Mouse (Mus musculus) testis, adult 2 months (tissue): Measurements from ENCODE around the gene Tmcc3. TPM values are rescaled to one million over a fixed set of nuclear protein-coding genes. Genes with fewer than 3 reads are reported as not detected.

ENCODE experiments used
- H3K27ac ChIP-seq: fragments of 200-500 bp; 2 replicates; pipeline ENCODE4 v1.5.1; 2012; ENCODE audit warnings: low read depth, low read length; ENCODE audit not compliant: control insufficient read depth, insufficient read depth
- H3K27me3 ChIP-seq: fragments of 200-500 bp; 2 replicates; pipeline ENCODE4 v1.6.1; 2012; ENCODE audit warnings: mild to moderate bottlenecking, low read length, moderate library complexity; ENCODE audit not compliant: control insufficient read depth, insufficient read depth
- H3K36me3 ChIP-seq: fragments of 200-500 bp; 2 replicates; pipeline ENCODE4 v1.6.1; 2012; ENCODE audit warnings: mild to moderate bottlenecking, low read length; ENCODE audit not compliant: control insufficient read depth, insufficient read depth
- H3K4me1 ChIP-seq: fragments of 200-500 bp; 2 replicates; pipeline ENCODE4 v1.6.1; 2012; ENCODE audit warnings: low read length; ENCODE audit not compliant: control insufficient read depth, insufficient read depth
- H3K4me3 ChIP-seq: fragments of 200-500 bp; 2 replicates; pipeline ENCODE4 v1.5.1; 2012; ENCODE audit warnings: low read depth, mild to moderate bottlenecking, low read length, moderate library complexity, mixed read lengths; ENCODE audit not compliant: control insufficient read depth
- CTCF ChIP-seq: fragments of 200-500 bp; IDR thresholded peaks from 2 replicates; pipeline ENCODE4 v1.5.1; 2012; ENCODE audit warnings: low read depth, mild to moderate bottlenecking, inconsistent platforms, low read length, moderate library complexity; ENCODE audit not compliant: control insufficient read depth, insufficient read depth, insufficient replicate concordance
- POLR2A ChIP-seq: fragments of 200-500 bp; IDR thresholded peaks from 2 replicates; pipeline ENCODE4 v1.6.1; 2012; ENCODE audit warnings: low read depth, mild to moderate bottlenecking, inconsistent platforms, low read length, moderate library complexity; ENCODE audit not compliant: control insufficient read depth
- polyA plus RNA-seq: library from polyadenylated mRNA; depleted of rRNA; stranded (reverse); fragments of >200 nt; gene quantifications from 2 replicates; pipeline ENCODE4 v1.2.3, GENCODE M21; 2012

Tmcc3 gene
- polyA plus RNA-seq, 1 experiment: 5.7 TPM

DNA sequence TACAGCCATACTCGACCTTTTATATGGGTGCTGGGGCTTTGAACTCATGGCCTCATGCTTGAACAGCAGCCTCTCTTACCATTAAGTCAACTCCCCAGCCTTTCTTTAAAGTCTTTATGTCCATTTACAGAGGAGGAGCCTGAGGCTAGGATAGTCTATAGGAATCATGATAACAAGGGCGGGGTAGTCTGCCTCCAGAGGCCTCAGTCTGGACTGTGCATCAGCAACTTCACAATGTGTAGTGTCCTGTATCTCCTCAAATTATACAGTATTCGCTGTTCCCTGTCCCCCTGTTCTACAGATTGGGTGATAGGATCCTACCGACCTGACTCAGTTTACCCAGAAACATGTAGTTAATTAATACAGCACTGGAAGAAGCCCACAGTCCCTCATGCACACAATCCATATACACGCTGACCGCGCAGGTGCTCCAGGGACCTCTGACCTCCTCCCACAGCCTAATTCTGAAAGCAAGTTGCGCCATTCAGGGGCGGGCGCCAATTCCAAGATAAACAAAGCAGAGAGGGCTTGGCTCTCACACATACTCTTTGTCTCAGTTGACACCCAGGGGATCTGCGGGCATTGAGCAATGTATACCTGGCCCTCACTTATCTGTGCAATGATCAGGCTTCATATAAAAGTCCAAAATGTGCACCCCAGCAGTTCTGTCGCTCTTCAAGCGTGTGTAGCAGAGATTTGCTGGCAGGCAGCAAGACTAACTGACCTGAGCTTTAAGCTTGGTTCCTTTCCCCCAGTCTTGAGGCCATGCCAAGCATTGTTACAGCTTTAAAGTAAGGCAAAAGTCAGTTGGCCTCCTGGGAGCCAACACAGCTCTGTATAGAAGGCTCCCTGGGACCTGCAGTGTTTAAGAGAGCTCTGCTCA, 262.9 kb downstream of the Tmcc3 start:
- TF ChIP-seq POLR2A (no peak), CTCF (no peak)
- Histone ChIP-seq H3K36me3 (no peaks in the 10 kb centered on the region), H3K27ac (no peak overlapping the region), H3K4me1 (peaks cover 5% of the 10 kb centered on the region; the same call in 1 of the 2 replicates), H3K4me3 (no peak overlapping the region), H3K27me3 (no peaks in the 10 kb centered on the region)

DNA sequence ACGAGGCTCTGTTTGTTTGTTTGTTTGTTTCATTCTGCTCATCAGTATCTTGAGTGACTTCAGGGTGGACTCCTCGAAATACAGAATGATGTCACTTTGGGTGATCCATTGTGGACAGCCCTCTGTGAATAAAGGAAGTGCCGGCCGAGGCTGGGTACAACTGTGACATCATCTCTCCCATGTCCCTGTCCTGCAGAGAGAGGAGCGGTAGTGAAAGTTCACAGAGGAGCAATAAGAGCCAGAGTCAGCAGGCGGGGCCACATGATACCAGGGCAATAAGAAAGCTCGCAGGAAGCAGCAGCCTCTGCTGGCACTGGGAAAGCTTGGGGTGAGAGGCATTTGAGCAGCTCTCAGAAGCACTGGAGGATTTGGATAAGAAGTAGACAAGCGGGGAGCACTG, 264.2 kb downstream of the Tmcc3 start:
- no peaks in the 10 kb centered on the region for H3K27me3 ChIP-seq
- H3K27ac ChIP-seq: no peak overlapping the region
- peaks cover 5% of the 10 kb centered on the region; the same call in 1 of the 2 replicates for H3K4me1 ChIP-seq
- TF ChIP-seq POLR2A (no peak), CTCF (no peak)
- no peaks in the 10 kb centered on the region for H3K36me3 ChIP-seq
- no peak overlapping the region for H3K4me3 ChIP-seq

DNA sequence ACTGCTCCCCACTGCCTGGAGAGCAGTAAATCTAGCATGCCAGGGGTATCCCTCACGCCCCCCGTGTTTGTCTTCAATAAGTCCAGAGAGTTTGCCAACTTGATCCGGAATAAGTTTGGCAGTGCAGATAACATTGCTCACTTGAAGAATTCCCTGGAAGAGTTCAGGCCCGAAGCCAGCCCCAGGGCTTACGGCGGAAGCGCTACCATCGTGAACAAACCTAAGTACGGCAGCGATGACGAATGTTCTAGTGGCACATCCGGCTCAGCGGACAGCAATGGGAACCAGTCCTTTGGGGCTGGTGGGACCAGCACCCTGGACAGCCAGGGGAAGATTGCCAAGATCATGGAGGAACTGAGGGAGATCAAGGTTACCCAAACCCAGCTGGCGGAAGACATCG, 267.1 kb downstream of the Tmcc3 start:
- H3K4me3 ChIP-seq: no peak overlapping the region
- no peaks in the 10 kb centered on the region for H3K36me3 ChIP-seq
- no peaks in the 10 kb centered on the region for H3K27me3 ChIP-seq
- TF ChIP-seq POLR2A (no peak), CTCF (no peak)
- H3K4me1 ChIP-seq: no peaks in the 10 kb centered on the region; the same call in 1 of the 2 replicates
- H3K27ac ChIP-seq: no peak overlapping the region

DNA sequence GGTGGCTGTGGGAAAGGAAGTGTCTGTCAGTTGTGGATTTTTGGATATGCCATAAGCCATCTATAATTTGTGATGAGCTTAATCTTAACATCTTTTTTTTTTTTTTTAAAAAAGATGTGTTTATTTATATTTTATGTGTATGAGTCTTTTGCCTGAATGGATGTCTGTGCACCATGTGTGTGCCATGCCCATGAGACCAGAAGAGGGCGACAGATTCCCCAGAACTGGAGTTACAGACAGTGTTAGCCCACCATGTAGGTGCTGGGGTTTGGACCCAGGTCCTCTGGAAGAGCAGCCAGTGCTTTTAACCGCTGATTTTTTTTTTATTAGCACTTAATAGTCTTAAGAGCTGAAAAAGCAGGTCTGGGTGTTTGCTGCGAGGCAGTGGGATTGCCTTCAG, 269.6 kb downstream of the Tmcc3 start:
- H3K27ac ChIP-seq: no peak overlapping the region
- no peaks in the 10 kb centered on the region for H3K27me3 ChIP-seq
- no peaks in the 10 kb centered on the region for H3K36me3 ChIP-seq
- H3K4me3 ChIP-seq: no peak overlapping the region
- no peak; the same call in 1 of the 2 replicates for TF ChIP-seq CTCF
- TF ChIP-seq POLR2A: no peak
- no peaks in the 10 kb centered on the region for H3K4me1 ChIP-seq

DNA sequence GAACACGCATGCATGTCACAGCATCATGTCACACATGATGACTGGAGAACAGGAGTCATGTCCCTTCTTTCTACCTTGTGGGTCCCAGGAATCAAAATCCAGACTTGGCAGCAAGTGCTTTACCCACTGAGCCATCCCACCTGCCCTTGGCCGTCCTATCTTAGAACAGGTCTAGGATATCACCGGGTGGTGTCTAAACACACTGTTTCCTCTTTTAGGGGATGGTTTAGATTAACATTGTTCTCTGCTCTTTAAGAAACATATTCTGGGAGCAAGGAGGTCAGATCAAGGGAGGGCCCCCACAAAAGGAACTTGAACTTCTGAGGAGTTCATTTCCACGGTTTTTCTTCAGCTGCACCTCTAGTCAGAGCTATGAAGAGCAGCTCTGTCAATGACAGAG, 272.0 kb downstream of the Tmcc3 start:
- TF ChIP-seq POLR2A (no peak), CTCF (no peak)
- H3K27me3 ChIP-seq: no peaks in the 10 kb centered on the region

DNA sequence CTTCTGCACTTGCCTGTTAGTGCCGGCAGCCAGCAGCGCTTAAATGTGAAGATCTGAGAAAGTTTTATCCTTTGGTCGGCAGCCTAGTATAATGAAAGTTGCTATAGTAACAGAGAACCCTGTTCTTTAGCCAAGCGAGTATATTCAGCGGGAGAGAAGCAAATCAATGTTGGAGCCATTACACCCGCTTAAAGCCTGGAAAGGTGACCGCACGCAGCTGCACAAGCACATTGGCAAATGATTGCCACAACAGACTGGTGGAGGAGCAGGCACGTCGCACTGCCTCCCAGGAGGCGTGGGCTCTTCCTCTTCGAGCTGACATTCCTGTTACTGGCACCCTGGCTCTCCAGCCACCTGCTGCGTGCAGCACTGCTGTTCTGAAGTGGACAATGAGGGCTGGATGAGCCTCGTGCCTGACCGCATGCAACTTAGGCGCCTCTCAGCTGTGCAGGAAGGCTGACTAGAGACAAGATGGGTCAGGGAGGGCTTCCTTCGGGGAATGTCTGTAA, 273.2 kb downstream of the Tmcc3 start:
- H3K36me3 ChIP-seq: no peaks in the 10 kb centered on the region
- H3K27me3 ChIP-seq: no peaks in the 10 kb centered on the region
- H3K4me3 ChIP-seq: no peak overlapping the region
- no peak overlapping the region for H3K27ac ChIP-seq
- H3K4me1 ChIP-seq: no peaks in the 10 kb centered on the region
- TF ChIP-seq POLR2A (no peak), CTCF (no peak)

More for the DNA sequence above, 272.0 kb downstream of the Tmcc3 start:
- no peaks in the 10 kb centered on the region for H3K4me1 ChIP-seq
- H3K27ac ChIP-seq: no peak overlapping the region
- H3K4me3 ChIP-seq: no peak overlapping the region
- H3K36me3 ChIP-seq: no peaks in the 10 kb centered on the region

DNA sequence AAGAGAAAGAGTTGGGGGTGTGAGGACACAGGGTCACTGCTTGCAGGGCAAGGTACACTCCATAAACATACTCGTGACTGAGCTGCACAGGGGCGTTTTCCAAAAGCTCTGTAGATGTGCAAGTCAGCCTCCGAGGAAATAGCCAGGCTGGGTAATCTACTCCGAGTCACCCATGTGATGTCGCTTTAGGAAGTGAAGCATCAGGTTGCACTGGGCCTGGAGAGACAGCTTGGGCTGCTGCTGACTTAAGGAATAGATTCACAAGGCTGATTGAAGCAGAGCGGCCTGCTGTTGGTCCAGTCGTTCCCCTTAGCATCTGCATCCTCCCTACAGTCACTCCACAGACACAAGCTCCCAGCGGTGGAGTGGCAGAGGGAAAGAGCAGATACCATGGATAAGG, 274.1 kb downstream of the Tmcc3 start:
- no peaks in the 10 kb centered on the region for H3K4me1 ChIP-seq
- no peak overlapping the region for H3K4me3 ChIP-seq
- no peak overlapping the region for H3K27ac ChIP-seq
- no peaks in the 10 kb centered on the region for H3K36me3 ChIP-seq
- no peaks in the 10 kb centered on the region for H3K27me3 ChIP-seq
- TF ChIP-seq CTCF (no peak), POLR2A (no peak)
